Mouse (Mus musculus) heart, embryonic 10.5 days (tissue): Measurements from ENCODE around the gene Ifrd1. TPM values are rescaled to one million over a fixed set of nuclear protein-coding genes. Genes with fewer than 3 reads are reported as not detected.
A peak's percentile ranks its signal among the peaks of the same experiment; 100 is the strongest.

Experiments used
- DNase-seq: peaks from one replicate; pipeline ENCODE4 v3.0.0-alpha.2; 2017; ENCODE audit warnings: low spot score
- H3K27ac ChIP-seq: fragments of 300-500 bp; sonication (generic); 2 replicates; pipeline ENCODE4 v1.5.1; 2016; ENCODE audit warnings: mild to moderate bottlenecking
- H3K27me3 ChIP-seq: fragments of 300-500 bp; sonication (generic); 2 replicates; pipeline ENCODE4 v1.6.1; 2016; ENCODE audit warnings: mild to moderate bottlenecking; ENCODE audit not compliant: poor library complexity, insufficient read depth, severe bottlenecking
- H3K36me3 ChIP-seq: fragments of 300-500 bp; sonication (generic); 2 replicates; pipeline ENCODE4 v1.6.1; 2016; ENCODE audit warnings: mild to moderate bottlenecking, moderate library complexity
- H3K4me1 ChIP-seq: fragments of 300-500 bp; sonication (generic); 2 replicates; pipeline ENCODE4 v1.6.1; 2016; ENCODE audit warnings: mild to moderate bottlenecking
- H3K4me3 ChIP-seq: fragments of 300-500 bp; sonication (generic); 2 replicates; pipeline ENCODE4 v1.5.1; 2016; ENCODE audit warnings: mild to moderate bottlenecking, moderate library complexity
- H3K9me3 ChIP-seq: fragments of 300-500 bp; sonication (generic); 2 replicates; pipeline ENCODE4 v1.6.1; 2016; ENCODE audit warnings: mild to moderate bottlenecking, moderate library complexity
- WGBS: fragments of 180-500 bp; shearing (Covaris S2); methylation state at CpG from one replicate; pipeline ENCODE4 v1.1.7; 2016; 5-methylcytosine and 5-hydroxymethylcytosine counted together
- polyA plus RNA-seq: library from polyadenylated mRNA; unstranded; fragments of >200 nt; fragmentation: Nextera tagmentation; extraction: Ambion mirVana; gene quantifications from 2 replicates; pipeline ENCODE4 v1.2.1, GENCODE M21; 2016

The Ifrd1 gene
- polyA plus RNA-seq, 1 experiment from 2014 or later = 95.0 TPM

- H3K4me1 ChIP-seq = peaks cover 20% of the 10 kb centered on the region
- DNase-seq = no peak
- no peaks in the 10 kb centered on the region for H3K36me3 ChIP-seq
- H3K27ac ChIP-seq = no peak overlapping the region
- no peaks in the 10 kb centered on the region for H3K27me3 ChIP-seq
- no peaks in the 10 kb centered on the region for H3K9me3 ChIP-seq
- 94% methylated on average over 9 of the region's 9 CpGs for WGBS
- peak overlapping the region; percentile 98; the same call in 1 of the 2 replicates for H3K4me3 ChIP-seq
Measured at GRCm38 (mm10) chr12:40224171-40224880, 24.0 kb downstream of the Ifrd1 start.

- no peaks in the 10 kb centered on the region for H3K9me3 ChIP-seq
- H3K4me3 ChIP-seq = peak overlapping the region; percentile 98
- H3K4me1 ChIP-seq = peaks cover 20% of the 10 kb centered on the region
- peak overlapping the region; percentile 99 for H3K27ac ChIP-seq
- H3K27me3 ChIP-seq = no peaks in the 10 kb centered on the region
- DNase-seq = no peak
- H3K36me3 ChIP-seq = no peaks in the 10 kb centered on the region
- WGBS = 56% methylated on average over 10 of the region's 10 CpGs
Measured at GRCm38 (mm10) chr12:40223676-40224075, 24.6 kb downstream of the Ifrd1 start.

GRCm38 (mm10) chr12:40223082-40223619 lies 25.2 kb downstream of the Ifrd1 start:
- 0 out of 2 replicates have a peak, but pooled peaks cover under 1% of the 10 kb centered on the region for H3K36me3 ChIP-seq
- no peaks in the 10 kb centered on the region for H3K27me3 ChIP-seq
- under 1% methylated on average over 47 of the region's 47 CpGs for WGBS
- H3K27ac ChIP-seq = peak overlapping the region; percentile 99
- DNase-seq = peak; percentile 100
- peaks cover 20% of the 10 kb centered on the region for H3K4me1 ChIP-seq
- H3K4me3 ChIP-seq = peak overlapping the region; percentile 98
- H3K9me3 ChIP-seq = no peaks in the 10 kb centered on the region

GRCm38 (mm10) chr12:40222251-40223081 lies 25.8 kb downstream of the Ifrd1 start:
- Histone ChIP-seq H3K4me1 (peaks cover 20% of the 10 kb centered on the region), H3K36me3 (peaks cover 6% of the 10 kb centered on the region; the same call in 1 of the 2 replicates), H3K27me3 (no peaks in the 10 kb centered on the region), H3K27ac (peak overlapping the region; percentile 99), H3K9me3 (no peaks in the 10 kb centered on the region), H3K4me3 (peak overlapping the region; percentile 98)
- under 1% methylated on average over 81 of the region's 81 CpGs for WGBS
- DNase-seq = peak; percentile 98

- DNase-seq = no peak
- 16% methylated on average over 5 of the region's 5 CpGs for WGBS
- Histone ChIP-seq H3K9me3 (no peaks in the 10 kb centered on the region), H3K27me3 (no peaks in the 10 kb centered on the region), H3K27ac (peak overlapping the region; percentile 99), H3K4me1 (peaks cover 20% of the 10 kb centered on the region), H3K36me3 (peaks cover 13% of the 10 kb centered on the region), H3K4me3 (peak overlapping the region; percentile 98)
Measured at GRCm38 (mm10) chr12:40221611-40222010, 26.7 kb downstream of the Ifrd1 start.

- Histone ChIP-seq H3K4me1 (peaks cover 20% of the 10 kb centered on the region), H3K36me3 (peaks cover 20% of the 10 kb centered on the region), H3K27ac (no peak overlapping the region), H3K27me3 (no peaks in the 10 kb centered on the region), H3K4me3 (peak overlapping the region; percentile 98), H3K9me3 (no peaks in the 10 kb centered on the region)
- DNase-seq = no peak
- 49% methylated on average over 3 of the region's 3 CpGs for WGBS
Measured at GRCm38 (mm10) chr12:40220896-40221295, 27.4 kb downstream of the Ifrd1 start.

GRCm38 (mm10) chr12:40220001-40220570 lies 28.2 kb downstream of the Ifrd1 start:
- Histone ChIP-seq H3K4me1 (peaks cover 20% of the 10 kb centered on the region), H3K9me3 (no peaks in the 10 kb centered on the region), H3K27me3 (no peaks in the 10 kb centered on the region), H3K27ac (no peak overlapping the region), H3K36me3 (peaks cover 28% of the 10 kb centered on the region), H3K4me3 (peak overlapping the region; percentile 98)
- WGBS = 58% methylated on average over 3 of the region's 3 CpGs
- DNase-seq = no peak

GRCm38 (mm10) chr12:40218430-40218945 lies 29.8 kb downstream of the Ifrd1 start:
- DNase-seq = no peak
- Histone ChIP-seq H3K9me3 (no peaks in the 10 kb centered on the region), H3K4me3 (no peak overlapping the region), H3K4me1 (peaks cover 15% of the 10 kb centered on the region), H3K27ac (no peak overlapping the region), H3K27me3 (no peaks in the 10 kb centered on the region), H3K36me3 (peaks cover 44% of the 10 kb centered on the region)
- whole genome bisulfite sequencing = 86% methylated on average over 2 of the region's 2 CpGs

- Histone ChIP-seq H3K4me1 (peaks cover 15% of the 10 kb centered on the region), H3K27me3 (no peaks in the 10 kb centered on the region), H3K9me3 (no peaks in the 10 kb centered on the region), H3K27ac (no peak overlapping the region), H3K4me3 (no peak overlapping the region), H3K36me3 (peaks cover 51% of the 10 kb centered on the region)
- 94% methylated on average over 2 of the region's 2 CpGs for WGBS
- DNase-seq = no peak
Measured at GRCm38 (mm10) chr12:40217776-40218175, 30.5 kb downstream of the Ifrd1 start.

GRCm38 (mm10) chr12:40214888-40215876 lies 33.1 kb downstream of the Ifrd1 start:
- H3K9me3 ChIP-seq = no peaks in the 10 kb centered on the region
- H3K27ac ChIP-seq = no peak overlapping the region
- H3K4me1 ChIP-seq = peaks cover 3% of the 10 kb centered on the region
- DNase-seq = no peak
- peaks cover 76% of the 10 kb centered on the region for H3K36me3 ChIP-seq
- no peaks in the 10 kb centered on the region for H3K27me3 ChIP-seq
- no peak overlapping the region for H3K4me3 ChIP-seq
- WGBS = 93% methylated on average over 15 of the region's 15 CpGs

GRCm38 (mm10) chr12:40209049-40209448 lies 39.3 kb downstream of the Ifrd1 start:
- no peak for DNase-seq
- 85% methylated on average over 3 of the region's 3 CpGs for whole genome bisulfite sequencing
- no peaks in the 10 kb centered on the region for H3K9me3 ChIP-seq
- no peaks in the 10 kb centered on the region for H3K4me1 ChIP-seq
- no peak overlapping the region for H3K27ac ChIP-seq
- H3K4me3 ChIP-seq = no peak overlapping the region
- peaks cover 93% of the 10 kb centered on the region for H3K36me3 ChIP-seq
- no peaks in the 10 kb centered on the region for H3K27me3 ChIP-seq

- no peak for DNase-seq
- Histone ChIP-seq H3K27ac (no peak overlapping the region), H3K27me3 (no peaks in the 10 kb centered on the region), H3K9me3 (no peaks in the 10 kb centered on the region), H3K36me3 (peaks cover 93% of the 10 kb centered on the region), H3K4me3 (no peak overlapping the region), H3K4me1 (no peaks in the 10 kb centered on the region)
- WGBS = 88% methylated on average over 4 of the region's 4 CpGs
Measured at GRCm38 (mm10) chr12:40207909-40208308, 40.4 kb downstream of the Ifrd1 start.
